Mouse (Mus musculus): ENCODE results near the gene Lmbr1l.
A peak's percentile ranks its signal among the peaks of the same experiment; 100 is the strongest.
"Not testable (repeated sequence)": the region's sequence is repeated elsewhere in the genome, so short reads cannot be mapped to it uniquely, and the experiment has no call there.

The Lmbr1l gene

GRCm38 (mm10) chr15:98934217-98934839, 16.3 kb upstream of the Lmbr1l start, which contains the start of gene Tuba1b:
Tuba1b (minus strand) TSS chr15:98934565.
- peak; percentile 84 for DNase-seq (ENCODE audit: low spot score)

- DNase-seq (ENCODE audit: low spot score): peak; percentile 84
Measured at GRCm38 (mm10) chr15:98933833-98934216, 15.8 kb upstream of the Lmbr1l start.

- DNase-seq (ENCODE audit: low spot score): not testable (repeated sequence)
Measured at GRCm38 (mm10) chr15:98933004-98933671, 15.1 kb upstream of the Lmbr1l start.

- no peak for DNase-seq (ENCODE audit: low spot score)
Measured at GRCm38 (mm10) chr15:98930998-98931397, 13.0 kb upstream of the Lmbr1l start.

- DNase-seq (ENCODE audit: low spot score): no peak
Measured at GRCm38 (mm10) chr15:98930017-98930734, 12.1 kb upstream of the Lmbr1l start.

- DNase-seq (ENCODE audit: low spot score): no peak
Measured at GRCm38 (mm10) chr15:98928598-98929240, 10.7 kb upstream of the Lmbr1l start.

- no peak for DNase-seq (ENCODE audit: low spot score)
Measured at GRCm38 (mm10) chr15:98927566-98927965, 9.5 kb upstream of the Lmbr1l start.

- DNase-seq (ENCODE audit: low spot score): no peak
Measured at GRCm38 (mm10) chr15:98924682-98925081, 6.7 kb upstream of the Lmbr1l start.

GRCm38 (mm10) chr15:98923031-98923537, 5.1 kb upstream of the Lmbr1l start:
- no peak for DNase-seq (ENCODE audit: low spot score)

GRCm38 (mm10) chr15:98922581-98922980, 4.5 kb upstream of the Lmbr1l start:
- DNase-seq (ENCODE audit: low spot score): no peak

GRCm38 (mm10) chr15:98921510-98921909, 3.5 kb upstream of the Lmbr1l start:
- DNase-seq (ENCODE audit: low spot score): no peak

- not testable (repeated sequence) for DNase-seq (ENCODE audit: low spot score)
Measured at GRCm38 (mm10) chr15:98918499-98918895, 466 bp upstream of the Lmbr1l start.

GRCm38 (mm10) chr15:98917091-98917490, 940 bp downstream of the Lmbr1l start:
- DNase-seq (ENCODE audit: low spot score): no peak

GRCm38 (mm10) chr15:98916016-98916415, 2.0 kb downstream of the Lmbr1l start:
- no peak for DNase-seq (ENCODE audit: low spot score)

- DNase-seq (ENCODE audit: low spot score): no peak
Measured at GRCm38 (mm10) chr15:98914903-98915302, 3.1 kb downstream of the Lmbr1l start.

- DNase-seq (ENCODE audit: low spot score): no peak
Measured at GRCm38 (mm10) chr15:98904692-98905091, 13.3 kb downstream of the Lmbr1l start.

GRCm38 (mm10) chr15:98902600-98902999, 15.4 kb downstream of the Lmbr1l start:
- DNase-seq (ENCODE audit: low spot score): no peak

- no peak for DNase-seq (ENCODE audit: low spot score)
Measured at GRCm38 (mm10) chr15:98901530-98901929, 16.5 kb downstream of the Lmbr1l start.

GRCm38 (mm10) chr15:98897928-98898800, 19.9 kb downstream of the Lmbr1l start, which contains the start of gene Dhh:
Dhh (minus strand) TSS chr15:98898540.
- DNase-seq (ENCODE audit: low spot score): no peak

- DNase-seq (ENCODE audit: low spot score): no peak
Measured at GRCm38 (mm10) chr15:98897495-98897894, 20.5 kb downstream of the Lmbr1l start.
